Mouse (Mus musculus): Measurements from ENCODE around the gene Zfp853. TPM values are rescaled to one million over a fixed set of nuclear protein-coding genes. Genes with fewer than 3 reads are reported as not detected.
A peak's percentile ranks its signal among the peaks of the same experiment; 100 is the strongest.

Zfp853 gene
- polyA plus RNA-seq, 1 experiment from 2014 or later: 0.05 TPM

DNA sequence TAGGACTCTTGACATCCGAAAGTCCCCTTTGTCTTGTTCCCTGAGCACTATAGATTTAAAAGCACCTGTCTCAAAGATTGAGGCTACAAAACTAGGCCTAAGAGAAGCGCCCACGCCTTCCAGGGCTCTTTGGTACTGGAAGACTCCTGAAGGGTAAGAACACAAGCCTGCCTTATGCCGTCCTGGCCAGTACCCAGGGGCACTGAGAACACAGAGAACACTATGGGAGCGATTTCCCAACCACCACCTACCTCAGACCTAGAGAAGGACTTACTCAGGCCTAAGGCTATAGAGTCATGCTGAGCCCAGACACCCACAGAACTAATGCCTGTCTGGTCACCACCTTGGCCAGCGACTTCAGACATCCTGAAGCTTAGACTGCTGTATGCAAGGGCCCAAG is 26.6 kb downstream of the Zfp853 start:
- peaks cover 30% of the 10 kb centered on the region for H3K36me3 ChIP-seq
- H3K9ac ChIP-seq (replicated peaks): no peak overlapping the region
- no peaks in the 10 kb centered on the region for H3K27me3 ChIP-seq
- no peak overlapping the region for H3K4me3 ChIP-seq (replicated peaks)
- ATAC-seq: no peak
- WGBS: 89% methylated on average over 6 of the region's 6 CpGs
- no peaks in the 10 kb centered on the region for H3K9me3 ChIP-seq
- peaks cover 34% of the 10 kb centered on the region for H3K4me1 ChIP-seq (replicated peaks)
- H3K27ac ChIP-seq: no peak overlapping the region
- no peak overlapping the region for H3K4me2 ChIP-seq (replicated peaks)

DNA sequence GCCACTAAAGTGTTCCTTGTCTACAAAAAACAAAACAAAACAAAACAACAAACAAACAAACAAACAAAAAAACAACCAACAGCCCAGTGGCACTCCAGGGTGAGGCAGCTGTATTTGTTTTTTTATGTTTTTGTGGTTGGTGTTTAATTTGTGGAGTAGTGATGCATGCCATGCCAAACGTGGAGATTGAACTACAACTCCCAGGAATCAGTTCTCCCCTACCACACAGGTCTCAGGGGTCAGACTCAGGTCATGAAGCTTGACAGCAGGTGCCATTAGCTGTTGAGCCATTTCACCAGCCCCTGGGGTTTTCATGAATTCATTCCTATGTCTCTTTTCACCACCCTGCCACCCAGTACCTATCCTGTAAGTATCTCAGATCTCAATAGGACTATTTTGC is 28.0 kb downstream of the Zfp853 start:
- Histone ChIP-seq H3K36me3 (peaks cover 43% of the 10 kb centered on the region), H3K4me3 (replicated peaks) (no peak overlapping the region), H3K4me1 (replicated peaks) (peaks cover 25% of the 10 kb centered on the region), H3K4me2 (replicated peaks) (no peak overlapping the region), H3K9me3 (no peaks in the 10 kb centered on the region), H3K9ac (replicated peaks) (no peak overlapping the region), H3K27me3 (no peaks in the 10 kb centered on the region), H3K27ac (no peak overlapping the region)
- ATAC-seq: no peak
- WGBS: 52% methylated on average over 1 of the region's 1 CpGs

DNA sequence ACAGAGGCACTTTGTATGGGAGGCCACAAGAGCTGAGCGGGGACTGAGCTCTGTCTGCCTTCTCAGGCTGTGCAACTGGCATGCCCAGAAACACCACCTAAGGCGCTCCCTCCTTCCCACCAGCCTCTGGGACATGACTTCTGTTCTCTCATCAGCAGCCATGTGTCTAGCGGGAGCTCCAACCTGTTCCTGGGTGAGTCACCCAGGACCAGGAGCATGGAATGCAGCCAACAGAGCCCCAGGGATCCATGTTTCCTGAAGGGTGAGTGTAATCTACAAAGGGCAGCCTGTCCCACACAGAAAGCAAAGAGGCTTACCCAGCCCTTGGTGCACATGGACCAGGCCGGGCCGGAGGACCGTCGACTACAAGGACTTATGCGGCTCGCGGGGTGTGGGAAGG is 28.7 kb downstream of the Zfp853 start:
- H3K4me1 ChIP-seq (replicated peaks): peaks cover 23% of the 10 kb centered on the region
- H3K36me3 ChIP-seq: peaks cover 50% of the 10 kb centered on the region
- H3K27me3 ChIP-seq: no peaks in the 10 kb centered on the region
- no peak overlapping the region for H3K4me2 ChIP-seq (replicated peaks)
- H3K9me3 ChIP-seq: no peaks in the 10 kb centered on the region
- ATAC-seq: no peak
- no peak overlapping the region for H3K9ac ChIP-seq (replicated peaks)
- H3K4me3 ChIP-seq (replicated peaks): no peak overlapping the region
- H3K27ac ChIP-seq: no peak overlapping the region
- 95% methylated on average over 10 of the region's 10 CpGs for WGBS

DNA sequence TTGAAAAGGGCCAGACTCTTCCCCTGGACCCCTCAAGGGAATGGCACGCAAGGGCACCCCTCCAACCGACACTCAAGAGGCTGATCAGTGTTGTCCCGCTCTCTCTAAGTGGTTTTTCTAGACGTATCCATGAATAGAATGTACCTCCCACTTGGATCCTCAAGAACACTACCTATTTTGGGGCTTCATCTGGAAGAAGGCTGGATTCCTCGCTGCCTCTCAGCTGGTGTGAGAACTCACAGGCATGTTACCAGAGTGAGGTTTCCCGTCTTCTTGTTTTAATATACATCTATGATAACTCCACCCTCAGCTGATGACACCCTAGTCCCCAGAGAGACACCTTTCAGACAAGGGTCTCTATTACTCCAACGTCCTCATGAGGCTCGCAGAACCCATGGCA is 31.8 kb downstream of the Zfp853 start:
- Histone ChIP-seq H3K9ac (replicated peaks) (no peak overlapping the region), H3K36me3 (peaks cover 81% of the 10 kb centered on the region), H3K4me1 (replicated peaks) (peaks cover 2% of the 10 kb centered on the region; the same call in 1 of the 2 replicates), H3K4me2 (replicated peaks) (no peak overlapping the region), H3K9me3 (no peaks in the 10 kb centered on the region), H3K27me3 (peaks cover 24% of the 10 kb centered on the region), H3K27ac (no peak overlapping the region), H3K4me3 (replicated peaks) (no peak overlapping the region)
- no peak for ATAC-seq
- WGBS: 90% methylated on average over 8 of the region's 8 CpGs

DNA sequence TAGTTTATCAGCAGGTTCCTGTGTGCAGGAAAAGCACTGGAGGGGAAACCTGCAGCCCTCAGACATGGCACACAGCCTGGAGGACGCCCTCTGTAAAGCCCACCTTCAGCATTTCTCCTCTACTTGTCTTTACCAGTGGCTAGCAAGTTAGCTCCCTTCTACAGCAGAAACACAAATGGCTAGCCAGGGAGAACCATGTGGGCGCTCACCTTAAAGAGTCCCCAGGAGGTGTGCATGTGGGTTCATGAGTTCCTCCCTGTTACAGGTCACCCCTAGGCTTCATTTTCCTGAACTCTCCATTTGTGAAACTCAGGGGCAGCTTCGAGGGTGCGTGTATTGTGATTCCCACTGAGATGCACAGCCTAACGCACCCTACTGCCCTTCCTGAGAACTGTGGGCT is 37.6 kb downstream of the Zfp853 start:
- Histone ChIP-seq H3K9ac (replicated peaks) (no peak overlapping the region), H3K4me1 (replicated peaks) (peaks cover 24% of the 10 kb centered on the region), H3K4me2 (replicated peaks) (no peak overlapping the region), H3K36me3 (peaks cover 96% of the 10 kb centered on the region), H3K27ac (no peak overlapping the region), H3K9me3 (no peaks in the 10 kb centered on the region), H3K27me3 (peaks cover 78% of the 10 kb centered on the region), H3K4me3 (replicated peaks) (no peak overlapping the region)
- no peak for ATAC-seq
- WGBS: 81% methylated on average over 5 of the region's 5 CpGs

DNA sequence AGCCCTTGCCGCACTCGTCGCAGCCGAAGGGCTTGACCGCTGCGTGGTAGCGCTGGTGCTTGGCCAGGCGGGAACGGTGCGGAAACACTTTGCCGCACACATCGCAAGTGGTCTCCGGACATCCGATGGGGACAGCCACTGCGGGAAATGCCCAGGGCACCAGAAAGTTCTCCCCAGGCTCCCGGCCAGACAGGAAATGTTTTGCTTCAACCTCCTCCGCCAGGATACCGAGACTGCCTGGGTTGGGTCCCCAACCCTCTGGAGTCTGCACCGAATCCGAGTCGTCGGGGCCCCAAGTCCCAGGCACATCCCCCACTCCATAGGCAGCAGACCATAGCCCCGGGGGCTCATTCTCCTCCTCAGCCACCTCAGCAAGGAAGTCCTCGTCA is 38.3 kb downstream of the Zfp853 start:
- Histone ChIP-seq H3K36me3 (peaks cover 90% of the 10 kb centered on the region), H3K4me3 (replicated peaks) (0 out of 2 replicates have a peak overlapping the region, but pooled peaks have one; percentile 35), H3K27ac (no peak overlapping the region), H3K9me3 (no peaks in the 10 kb centered on the region), H3K4me2 (replicated peaks) (no peak overlapping the region), H3K9ac (replicated peaks) (0 out of 2 replicates have a peak overlapping the region, but pooled peaks have one; percentile 39), H3K27me3 (peaks cover 78% of the 10 kb centered on the region), H3K4me1 (replicated peaks) (peaks cover 24% of the 10 kb centered on the region)
- WGBS: 19% methylated on average over 24 of the region's 24 CpGs
- no peak for ATAC-seq

DNA sequence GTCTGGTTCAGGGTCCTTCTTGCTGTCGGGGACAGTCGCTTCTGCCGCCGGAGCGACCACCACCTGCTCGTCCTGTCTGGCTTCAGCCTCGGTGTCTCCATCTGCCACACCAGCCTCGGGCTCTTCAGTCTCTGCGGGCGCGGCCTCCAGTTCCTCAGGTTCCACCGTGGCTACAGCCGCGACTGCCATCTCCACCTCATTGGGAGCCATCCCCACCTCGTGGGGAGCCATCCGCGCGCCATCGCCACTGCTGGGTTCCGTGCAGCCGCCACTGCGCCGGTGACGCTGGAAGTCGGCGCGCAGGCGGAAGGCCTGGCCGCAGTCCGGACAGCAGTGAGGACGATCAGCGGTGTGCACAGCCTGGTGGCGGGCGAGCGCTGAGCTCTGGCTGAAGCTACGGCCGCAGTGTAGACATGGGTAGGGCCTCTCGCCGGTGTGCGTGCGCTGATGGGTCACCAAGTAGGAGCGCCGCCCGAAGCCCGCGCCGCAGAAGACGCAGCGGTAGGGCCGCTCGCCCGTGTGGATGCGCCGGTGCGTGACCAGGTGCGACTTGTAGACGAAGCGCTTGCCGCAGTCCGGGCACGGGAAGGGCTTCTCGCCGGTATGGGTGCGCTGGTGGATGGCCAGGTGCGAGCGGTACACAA is 38.8 kb downstream of the Zfp853 start:
- Histone ChIP-seq H3K27me3 (peaks cover 78% of the 10 kb centered on the region), H3K4me2 (replicated peaks) (peak overlapping the region; percentile 55; the same call in 1 of the 2 replicates), H3K9me3 (no peaks in the 10 kb centered on the region), H3K27ac (no peak overlapping the region), H3K4me3 (replicated peaks) (peak overlapping the region; percentile 35), H3K4me1 (replicated peaks) (peaks cover 24% of the 10 kb centered on the region), H3K36me3 (peaks cover 90% of the 10 kb centered on the region), H3K9ac (replicated peaks) (peak overlapping the region; percentile 39)
- 12% methylated on average over 63 of the region's 66 CpGs for WGBS
- peak; percentile 34 for ATAC-seq

DNA sequence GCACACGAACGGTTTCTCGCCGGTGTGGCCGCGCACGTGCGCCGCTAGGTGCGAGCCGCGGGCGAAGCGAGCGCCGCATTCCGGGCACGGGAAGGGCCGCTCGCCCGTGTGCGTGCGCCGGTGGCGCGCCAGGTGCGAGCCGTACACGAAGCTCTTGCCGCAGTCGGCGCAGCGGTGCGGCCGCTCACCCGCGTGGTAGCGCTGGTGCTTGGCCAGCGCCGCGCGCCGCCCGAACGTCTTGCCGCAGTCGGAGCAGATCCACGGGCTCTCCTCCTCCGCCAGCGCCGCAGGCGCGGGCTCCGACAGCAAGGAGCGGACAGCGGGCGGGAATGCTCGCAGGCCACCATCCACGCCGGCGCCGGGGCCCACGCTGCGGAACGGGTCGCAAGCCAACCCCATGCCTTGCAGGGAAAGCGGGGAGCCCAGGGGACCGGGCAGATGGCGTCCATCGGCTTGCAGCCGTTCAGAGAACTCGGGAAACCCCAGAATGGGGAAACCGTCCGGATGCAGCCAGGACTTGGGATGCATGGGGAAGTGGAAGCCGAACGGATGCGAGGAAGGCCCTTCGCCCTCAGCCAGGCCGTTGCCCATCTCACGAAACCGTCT is 39.4 kb downstream of the Zfp853 start:
- H3K4me1 ChIP-seq (replicated peaks): peaks cover 24% of the 10 kb centered on the region
- peaks cover 77% of the 10 kb centered on the region for H3K27me3 ChIP-seq
- H3K4me3 ChIP-seq (replicated peaks): peak overlapping the region; percentile 35
- peaks cover 85% of the 10 kb centered on the region for H3K36me3 ChIP-seq
- H3K9ac ChIP-seq (replicated peaks): peak overlapping the region; percentile 44
- 0 out of 2 replicates have a peak, but pooled peaks have one; percentile 10 for ATAC-seq
- no peak overlapping the region for H3K27ac ChIP-seq
- 4% methylated on average over 81 of the region's 81 CpGs for WGBS
- no peaks in the 10 kb centered on the region for H3K9me3 ChIP-seq
- H3K4me2 ChIP-seq (replicated peaks): peak overlapping the region; percentile 55

DNA sequence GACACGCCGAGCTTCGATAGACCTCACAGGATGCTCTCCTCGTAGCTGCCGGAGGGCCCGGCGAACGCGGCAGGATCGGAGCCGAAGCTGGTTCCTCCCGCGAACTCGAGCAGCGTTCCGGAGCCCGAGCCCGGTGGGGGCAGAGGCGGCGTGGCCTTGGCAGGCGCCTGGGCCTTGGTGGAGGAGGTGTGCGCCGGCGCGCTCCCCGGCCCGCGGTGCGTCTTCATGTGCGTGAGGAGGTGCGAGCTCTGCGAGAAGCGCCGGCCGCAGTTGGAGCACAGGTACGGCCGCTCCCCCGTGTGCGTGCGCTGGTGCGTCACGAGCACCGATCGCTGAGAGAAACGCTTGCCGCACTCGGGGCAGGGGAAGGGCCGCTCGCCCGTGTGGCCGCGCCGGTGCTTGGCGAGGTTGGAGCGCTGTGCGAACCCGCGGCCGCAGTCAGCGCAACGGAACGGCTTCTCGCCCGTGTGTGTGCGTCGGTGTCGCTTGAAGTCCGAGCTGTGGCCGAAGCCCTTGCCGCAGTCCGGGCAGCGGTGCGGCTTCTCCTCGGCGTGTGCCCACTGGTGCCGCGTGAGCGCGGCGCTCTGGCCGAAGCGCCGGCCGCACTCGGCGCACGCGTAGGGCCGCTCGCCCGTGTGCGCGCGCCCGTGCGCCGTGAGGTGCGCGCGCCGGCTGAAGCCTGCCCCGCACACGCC is 40.1 kb downstream of the Zfp853 start:
- H3K9me3 ChIP-seq: no peaks in the 10 kb centered on the region
- H3K9ac ChIP-seq (replicated peaks): peak overlapping the region; percentile 44
- no peak for ATAC-seq
- H3K4me1 ChIP-seq (replicated peaks): peaks cover 24% of the 10 kb centered on the region
- peak overlapping the region; percentile 35 for H3K4me3 ChIP-seq (replicated peaks)
- H3K4me2 ChIP-seq (replicated peaks): peak overlapping the region; percentile 55
- peaks cover 84% of the 10 kb centered on the region for H3K36me3 ChIP-seq
- no peak overlapping the region for H3K27ac ChIP-seq
- WGBS: 7% methylated on average over 103 of the region's 103 CpGs
- H3K27me3 ChIP-seq: peaks cover 71% of the 10 kb centered on the region

DNA sequence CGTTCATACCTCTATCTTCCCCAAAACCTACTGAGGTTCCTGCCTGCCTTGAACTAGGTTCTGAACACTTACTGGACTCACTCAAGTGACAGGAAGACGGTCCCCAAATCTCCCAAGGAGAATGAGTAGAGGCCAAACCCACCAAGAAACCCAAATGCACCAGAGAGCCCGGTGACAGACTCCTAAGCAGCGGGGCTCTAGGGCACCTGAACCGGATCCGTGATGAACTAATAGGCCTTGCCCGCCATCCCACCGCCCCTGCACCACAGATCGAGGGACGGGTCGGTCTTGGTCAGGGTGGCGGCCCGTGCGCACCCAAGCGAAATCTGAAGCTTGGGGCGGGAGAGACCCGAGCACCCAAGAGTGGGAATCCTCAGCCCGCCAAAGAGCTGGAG is 40.6 kb downstream of the Zfp853 start:
- Histone ChIP-seq H3K4me1 (replicated peaks) (peaks cover 24% of the 10 kb centered on the region), H3K4me3 (replicated peaks) (peak overlapping the region; percentile 35; the same call in 1 of the 2 replicates), H3K27me3 (peaks cover 65% of the 10 kb centered on the region), H3K9ac (replicated peaks) (no peak overlapping the region), H3K27ac (no peak overlapping the region), H3K4me2 (replicated peaks) (no peak overlapping the region; the same call in 1 of the 2 replicates), H3K36me3 (peaks cover 84% of the 10 kb centered on the region), H3K9me3 (no peaks in the 10 kb centered on the region)
- ATAC-seq: no peak
- 30% methylated on average over 18 of the region's 18 CpGs for WGBS

DNA sequence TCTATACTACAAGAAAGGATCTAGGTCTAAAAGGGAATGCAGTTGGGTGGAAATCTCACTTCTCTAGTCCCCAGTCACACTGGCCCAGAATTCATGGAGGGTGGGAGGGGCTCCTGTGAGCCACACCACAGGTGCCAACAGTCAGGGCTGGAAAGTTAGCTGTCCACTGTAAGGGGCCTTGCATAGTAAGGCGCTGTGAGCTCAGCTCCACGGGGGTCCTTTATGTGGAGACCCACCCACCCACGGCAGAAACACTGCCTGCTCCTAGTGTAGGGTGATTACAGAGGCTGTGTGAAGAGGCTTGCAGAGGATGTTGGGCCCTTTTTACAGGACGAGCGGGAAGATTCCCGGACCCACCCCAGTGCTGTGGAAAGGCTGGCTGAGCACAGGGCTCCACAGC is 41.4 kb downstream of the Zfp853 start:
- no peak overlapping the region for H3K4me2 ChIP-seq (replicated peaks)
- ATAC-seq: no peak; the same call in 1 of the 2 replicates
- H3K27ac ChIP-seq: no peak overlapping the region
- peaks cover 58% of the 10 kb centered on the region for H3K27me3 ChIP-seq
- H3K4me1 ChIP-seq (replicated peaks): peaks cover 24% of the 10 kb centered on the region
- H3K36me3 ChIP-seq: peaks cover 83% of the 10 kb centered on the region
- no peak overlapping the region for H3K9ac ChIP-seq (replicated peaks)
- H3K4me3 ChIP-seq (replicated peaks): no peak overlapping the region; the same call in 1 of the 2 replicates
- no peaks in the 10 kb centered on the region for H3K9me3 ChIP-seq
- WGBS: 56% methylated on average over 6 of the region's 6 CpGs

DNA sequence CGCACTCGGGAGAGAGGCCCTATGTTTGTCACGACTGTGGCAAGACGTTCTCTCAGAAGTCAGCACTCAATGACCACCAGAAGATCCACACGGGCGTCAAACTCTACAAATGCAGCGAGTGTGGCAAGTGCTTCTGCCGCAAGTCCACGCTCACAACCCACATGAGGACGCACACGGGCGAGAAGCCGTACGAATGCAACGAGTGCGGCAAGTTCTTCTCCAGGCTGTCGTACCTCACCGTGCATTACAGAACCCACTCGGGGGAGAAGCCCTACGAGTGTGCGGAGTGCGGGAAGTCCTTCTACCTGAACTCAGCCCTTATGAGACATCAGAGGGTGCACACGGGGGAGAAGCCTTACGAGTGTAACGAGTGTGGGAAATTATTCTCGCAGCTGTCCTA is 48.5 kb downstream of the Zfp853 start:
- Histone ChIP-seq H3K27ac (no peak overlapping the region), H3K9ac (replicated peaks) (no peak overlapping the region), H3K4me1 (replicated peaks) (no peaks in the 10 kb centered on the region), H3K9me3 (no peaks in the 10 kb centered on the region), H3K4me2 (replicated peaks) (no peak overlapping the region), H3K4me3 (replicated peaks) (no peak overlapping the region), H3K36me3 (peaks cover 93% of the 10 kb centered on the region), H3K27me3 (no peaks in the 10 kb centered on the region)
- no peak for ATAC-seq
- 97% methylated on average over 26 of the region's 26 CpGs for WGBS

Measured in midbrain, embryonic 13.5 days (tissue).